Mouse (Mus musculus): ENCODE results near the gene Map4k3. TPM values are rescaled to one million over a fixed set of nuclear protein-coding genes. Genes with fewer than 3 reads are reported as not detected.

Gene Map4k3
- total RNA-seq, 2 experiments from 2014 or later = 43.1 to 46.3 TPM

GRCm38 (mm10) chr17:80692183-80692582, 36.1 kb downstream of the Map4k3 start:
- DNase-seq = no peak
- intact Hi-C loops (cut with DNase I) = loop anchor here (5.0 kb wide), 1 partner anchor 35 kb away; the partner anchor contains the start of gene Map4k3

- DNase-seq = no peak
- intact Hi-C loops (cut with DNase I) = no loop called here
Observed at GRCm38 (mm10) chr17:80688701-80689100, 39.6 kb downstream of the Map4k3 start.

- intact Hi-C loops (cut with DNase I) = no loop called here
- DNase-seq = no peak
Observed at GRCm38 (mm10) chr17:80686066-80686465, 42.2 kb downstream of the Map4k3 start.

- intact Hi-C loops (cut with DNase I) = loop anchor here (2.0 to 5.0 kb wide), 4 partner anchors 62 to 333 kb away; no protein-coding TSS in a partner anchor
Observed at GRCm38 (mm10) chr17:80683821-80684576, 44.3 kb downstream of the Map4k3 start.

GRCm38 (mm10) chr17:80683041-80683440, 45.2 kb downstream of the Map4k3 start:
- no peak for DNase-seq
- intact Hi-C loops (cut with DNase I) = loop anchor here (2.0 to 5.0 kb wide), 4 partner anchors 61 to 334 kb away; no protein-coding TSS in a partner anchor

More at GRCm38 (mm10) chr17:80683821-80684576, 44.3 kb downstream of the Map4k3 start:
- DNase-seq = peak; percentile 63 to 73

- no peak for DNase-seq
- intact Hi-C loops (cut with DNase I) = no loop called here
Observed at GRCm38 (mm10) chr17:80678190-80678589, 50.1 kb downstream of the Map4k3 start.

- intact Hi-C loops (cut with DNase I) = no loop called here
- no peak for DNase-seq
Observed at GRCm38 (mm10) chr17:80676859-80677535, 51.3 kb downstream of the Map4k3 start.

- intact Hi-C loops (cut with DNase I) = no loop called here
- no peak for DNase-seq
Observed at GRCm38 (mm10) chr17:80676211-80676610, 52.1 kb downstream of the Map4k3 start.

- intact Hi-C loops (cut with DNase I) = no loop called here
- DNase-seq = no peak
Observed at GRCm38 (mm10) chr17:80670395-80670794, 57.9 kb downstream of the Map4k3 start.

- DNase-seq = no peak
- intact Hi-C loops (cut with DNase I) = no loop called here
Observed at GRCm38 (mm10) chr17:80663623-80664022, 64.7 kb downstream of the Map4k3 start.

- intact Hi-C loops (cut with DNase I) = no loop called here
- no peak for DNase-seq
Observed at GRCm38 (mm10) chr17:80662836-80663620, 65.3 kb downstream of the Map4k3 start.

GRCm38 (mm10) chr17:80661896-80662295, 66.4 kb downstream of the Map4k3 start:
- intact Hi-C loops (cut with DNase I) = no loop called here

GRCm38 (mm10) chr17:80660707-80661380, 67.4 kb downstream of the Map4k3 start:
- DNase-seq = no peak
- intact Hi-C loops (cut with DNase I) = no loop called here

More at GRCm38 (mm10) chr17:80661896-80662295, 66.4 kb downstream of the Map4k3 start:
- DNase-seq = no peak

- no peak for DNase-seq
- intact Hi-C loops (cut with DNase I) = no loop called here
Observed at GRCm38 (mm10) chr17:80660234-80660633, 68.1 kb downstream of the Map4k3 start.

GRCm38 (mm10) chr17:80659821-80660220, 68.5 kb downstream of the Map4k3 start:
- intact Hi-C loops (cut with DNase I) = no loop called here
- DNase-seq = no peak

GRCm38 (mm10) chr17:80654323-80654722, 74.0 kb downstream of the Map4k3 start:
- intact Hi-C loops (cut with DNase I) = no loop called here
- DNase-seq = no peak

GRCm38 (mm10) chr17:80652740-80653139, 75.5 kb downstream of the Map4k3 start:
- intact Hi-C loops (cut with DNase I) = no loop called here
- DNase-seq = no peak

- DNase-seq = no peak
- intact Hi-C loops (cut with DNase I) = no loop called here
Observed at GRCm38 (mm10) chr17:80646843-80647242, 81.4 kb downstream of the Map4k3 start.

- no peak for DNase-seq
- intact Hi-C loops (cut with DNase I) = no loop called here
Observed at GRCm38 (mm10) chr17:80646131-80646530, 82.2 kb downstream of the Map4k3 start.

GRCm38 (mm10) chr17:80645694-80646034, 82.6 kb downstream of the Map4k3 start:
- DNase-seq = no peak
- intact Hi-C loops (cut with DNase I) = no loop called here

Data from heart, postnatal 10 days (tissue).